Mouse (Mus musculus): ENCODE data around the gene Depdc1a. TPM values are rescaled to one million over a fixed set of nuclear protein-coding genes. Genes with fewer than 3 reads are reported as not detected.

Depdc1a gene
- 6.6 TPM for polyA plus RNA-seq (2015; fragmentation: Illumina TruSeq; extraction: RNeasy Lipid Tissue Mini Kit (QIAGEN cat#74804); ENCODE audit: insufficient read depth, low replicate concordance)

DNA sequence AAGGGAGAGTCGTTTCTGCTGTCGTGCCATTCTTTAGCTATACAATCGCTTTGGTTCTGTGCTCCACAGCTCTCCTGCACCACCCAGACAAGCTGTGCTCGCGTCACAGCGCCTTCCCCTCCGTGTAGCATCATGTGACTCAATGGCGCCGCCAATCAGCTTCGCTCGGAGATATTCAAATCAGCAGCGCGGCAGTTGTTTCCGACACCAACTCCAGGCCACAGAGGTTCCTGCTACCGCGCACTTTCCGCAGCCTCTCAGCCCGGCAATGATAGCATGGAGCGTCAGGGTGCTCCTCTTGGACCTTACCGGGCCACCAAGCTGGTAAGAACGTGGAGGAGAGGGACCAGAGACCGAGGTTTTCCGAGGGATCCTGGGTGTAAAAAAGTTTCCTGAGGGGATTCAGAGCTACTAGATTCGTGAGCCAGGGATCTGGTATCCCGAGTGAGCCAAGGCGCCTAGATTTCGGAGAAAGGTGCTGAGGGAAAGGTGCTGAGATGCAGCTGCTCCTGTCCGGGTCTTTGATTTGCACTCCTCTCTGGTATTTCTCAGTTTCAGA, at the start of gene Depdc1a:
Gene Depdc1a, plus strand, starts transcription at position 191 of the 559 bp plus-strand sequence.

Other genes starting within 250 kb of the Depdc1a start
- gene Rpe65, start 103.7 kb downstream of the Depdc1a start, polyA plus RNA-seq (2015; fragmentation: Illumina TruSeq; extraction: RNeasy Lipid Tissue Mini Kit (QIAGEN cat#74804); ENCODE audit: insufficient read depth, low replicate concordance): not detected